Mouse (Mus musculus): ENCODE results near the gene Slc35b2. TPM values are rescaled to one million over a fixed set of nuclear protein-coding genes. Genes with fewer than 3 reads are reported as not detected.

The Slc35b2 gene
- polyA plus RNA-seq, 3 experiments from 2014 or later = 30.2 to 38.1 (median 32.6) TPM

DNA sequence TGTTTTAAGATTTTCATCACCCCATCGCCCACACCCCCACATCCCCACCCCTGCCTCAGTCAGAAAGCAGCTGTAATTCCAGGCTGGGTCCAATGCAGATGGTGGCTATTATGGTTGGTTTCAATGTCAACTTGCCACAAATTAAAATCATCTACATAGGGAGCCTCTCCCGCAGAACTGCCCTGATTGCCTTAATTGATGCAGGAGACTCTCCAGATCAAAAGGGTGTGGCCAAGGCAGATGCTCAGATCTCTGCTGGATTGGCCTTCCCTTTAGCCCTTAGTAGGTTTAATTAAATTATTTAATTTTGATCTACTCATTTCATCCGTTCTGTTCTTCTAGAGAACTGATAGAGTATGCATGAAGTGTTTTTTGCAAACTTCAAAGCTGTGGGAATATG lies 39.3 kb downstream of the Slc35b2 start:
- no peak for ATAC-seq

DNA sequence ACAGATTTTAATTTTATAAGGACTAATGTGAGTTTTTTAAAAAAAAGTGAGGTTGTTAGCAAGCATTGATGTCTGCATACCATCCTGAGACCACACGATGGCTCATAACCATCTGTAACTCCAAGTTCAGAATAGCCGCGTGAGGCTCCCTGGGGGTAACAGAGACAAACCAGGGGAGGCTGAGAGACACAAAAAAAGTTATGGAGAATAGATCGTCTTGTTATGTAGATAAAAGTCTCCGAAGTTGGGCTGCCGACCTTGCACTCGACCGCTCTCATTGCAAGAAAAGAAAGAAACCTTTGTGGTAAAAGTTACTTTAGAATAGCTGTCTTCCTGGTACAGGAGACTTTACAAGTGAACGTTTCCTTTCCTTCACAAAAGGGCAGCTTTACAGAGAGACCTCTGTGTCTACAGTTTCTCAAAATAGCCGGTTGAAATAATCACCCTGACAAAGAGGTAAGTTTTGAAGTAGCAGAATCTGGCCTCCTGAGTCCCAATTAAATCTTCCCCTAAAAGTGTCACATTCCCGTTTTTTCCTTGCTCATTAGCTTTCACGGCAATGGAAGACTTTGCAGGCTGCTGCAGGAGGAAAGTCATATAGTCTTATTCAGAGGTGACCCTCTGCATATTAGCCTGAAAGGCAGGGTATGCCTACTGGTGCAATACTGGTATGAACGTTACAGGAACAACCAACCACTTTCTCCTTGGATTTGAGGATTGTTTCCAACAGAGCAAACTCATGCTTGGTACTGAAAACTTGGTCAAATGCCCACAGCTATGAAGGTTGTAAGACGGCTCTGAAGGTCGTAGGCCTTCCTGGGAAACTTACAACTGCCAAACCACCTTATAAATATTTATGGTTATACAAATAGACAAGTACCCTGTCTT lies 43.6 kb downstream of the Slc35b2 start:
- no peak for ATAC-seq

DNA sequence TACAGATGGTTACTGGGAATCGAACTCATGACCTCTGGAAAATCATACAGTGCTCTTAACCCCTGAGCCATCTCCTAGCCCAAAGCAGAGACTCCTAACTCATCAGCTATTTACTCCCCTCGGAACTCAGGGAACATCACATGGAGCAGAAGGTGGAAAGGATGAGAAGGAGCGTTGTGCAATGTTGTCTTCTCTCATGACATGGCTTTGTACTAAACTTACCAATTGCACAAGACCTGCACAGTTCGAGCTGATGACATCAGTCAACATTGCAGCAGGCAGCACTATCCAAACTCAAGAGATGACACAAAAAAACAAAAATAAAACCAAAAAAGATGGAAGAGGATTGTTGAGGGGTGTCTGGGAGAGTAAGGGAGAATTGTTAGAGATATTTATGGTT lies 44.7 kb downstream of the Slc35b2 start:
- ATAC-seq = no peak

DNA sequence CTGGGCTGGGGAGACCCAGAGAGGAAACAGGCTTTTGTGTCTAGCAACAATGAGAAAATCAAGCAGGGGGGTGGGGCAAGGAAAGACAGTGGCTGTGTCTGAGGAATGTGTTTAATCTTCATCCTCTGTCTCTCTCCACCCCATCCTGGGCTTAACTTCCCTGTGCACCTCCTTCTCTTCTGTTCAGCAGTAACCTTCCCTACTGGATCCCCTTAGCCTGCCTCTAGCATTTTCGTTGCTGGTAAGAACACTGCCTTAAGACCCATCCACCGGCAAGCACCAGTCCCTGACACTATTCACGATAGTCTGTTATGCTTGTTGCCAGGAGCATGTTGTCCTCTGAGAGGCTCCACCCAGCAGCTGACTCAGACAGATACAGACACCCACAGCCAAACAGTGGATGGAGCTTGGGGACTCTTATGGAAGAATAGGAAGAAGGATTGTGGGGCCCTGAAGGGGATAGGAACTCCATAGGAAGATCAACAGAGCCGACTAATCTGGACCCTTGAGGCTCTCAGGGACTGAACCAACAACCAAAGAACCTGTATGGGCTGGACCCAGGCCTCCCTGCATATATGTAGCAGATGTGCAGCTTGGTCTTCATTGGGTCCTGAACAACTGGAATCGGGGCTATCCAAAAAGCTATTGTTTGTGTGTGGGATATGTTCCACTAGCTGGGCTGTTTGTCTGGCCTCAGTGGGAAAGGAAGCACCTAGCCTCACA lies 46.6 kb downstream of the Slc35b2 start:
- no peak for ATAC-seq

DNA sequence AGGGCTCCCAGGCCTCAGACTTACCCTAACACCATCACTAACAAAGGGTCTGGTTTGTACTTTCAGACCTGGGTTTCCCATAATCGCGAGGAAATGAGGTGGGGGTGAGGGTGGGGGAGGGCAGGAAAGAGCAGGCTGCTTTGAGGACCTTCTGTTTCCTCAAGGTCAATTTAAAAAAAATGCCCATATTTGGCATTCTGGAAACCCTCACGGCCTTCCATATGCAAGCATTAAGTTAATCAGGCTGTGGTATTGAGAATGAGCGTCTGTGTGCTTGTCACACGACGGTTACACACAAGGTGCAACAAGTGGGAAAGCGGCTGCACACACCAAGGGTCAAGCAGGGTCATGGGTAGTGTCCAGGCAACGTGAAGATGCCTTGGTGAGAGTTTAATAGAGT lies 48.3 kb downstream of the Slc35b2 start:
- ATAC-seq = no peak

DNA sequence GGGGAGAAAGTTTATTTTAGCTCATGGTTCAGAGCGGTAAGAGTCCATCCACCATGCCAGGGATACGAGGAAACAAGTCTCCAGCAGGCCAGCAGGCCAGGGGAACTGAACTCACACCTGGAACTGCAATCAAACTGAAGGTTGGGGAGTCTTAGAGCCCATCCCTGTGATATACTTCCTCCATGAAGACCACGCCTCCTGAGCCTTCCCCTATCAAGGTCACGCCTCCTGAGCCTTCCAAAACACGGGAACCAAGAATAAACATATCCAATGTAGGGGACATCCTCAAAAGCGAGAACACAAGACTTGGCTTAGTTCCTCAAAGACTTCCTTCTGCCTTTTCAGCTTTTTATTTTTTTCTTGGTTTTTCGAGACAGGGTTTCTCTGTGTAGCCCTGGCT lies 49.2 kb downstream of the Slc35b2 start:
- ATAC-seq = no peak

DNA sequence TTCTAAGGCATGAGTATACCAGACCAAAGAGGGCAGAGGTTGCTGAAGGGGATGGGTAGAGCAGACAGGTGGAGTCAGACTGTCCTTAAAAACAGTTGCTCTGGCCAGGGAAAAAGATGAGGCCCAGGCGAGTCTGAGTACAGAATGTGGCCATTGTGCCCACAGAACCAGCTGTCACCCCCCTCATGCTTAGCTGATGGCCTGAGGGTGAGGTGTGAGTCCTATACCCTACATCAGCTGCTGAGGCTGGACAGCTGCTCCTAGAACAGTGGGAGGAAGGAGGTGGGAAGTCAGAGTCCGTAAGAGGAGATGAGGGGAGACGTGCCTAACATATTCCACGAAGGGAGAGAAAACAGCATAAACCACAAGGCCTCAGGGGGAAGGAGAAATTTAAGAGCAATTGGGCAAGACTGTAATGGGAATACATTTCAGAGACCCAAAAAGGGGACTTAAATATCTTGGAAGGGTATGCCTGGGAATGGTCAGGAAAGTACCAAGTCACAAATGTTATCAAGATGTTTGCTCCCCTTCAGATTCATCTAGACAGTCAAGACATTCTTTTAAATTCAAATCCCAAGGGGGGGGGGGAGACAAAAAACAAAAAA lies 52.5 kb downstream of the Slc35b2 start:
- no peak for ATAC-seq

DNA sequence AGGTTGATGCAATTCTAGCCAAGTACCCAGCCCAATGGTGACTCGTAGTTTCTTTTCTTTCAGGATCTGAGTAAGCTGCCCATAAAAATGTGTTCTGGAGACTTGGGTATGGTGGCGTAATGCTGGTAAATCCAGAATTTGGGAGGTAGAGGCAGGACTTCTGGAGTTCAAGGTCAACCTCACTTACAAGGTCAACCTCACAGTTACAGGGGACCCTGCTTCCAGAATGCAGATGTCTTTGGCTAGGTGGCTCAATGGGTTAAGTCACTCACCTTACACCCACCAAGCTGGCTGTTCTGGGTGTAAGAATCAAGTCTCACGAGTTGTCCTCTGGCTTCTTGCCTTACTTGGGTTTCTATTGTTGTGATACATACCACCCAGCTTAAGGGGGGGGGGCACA lies 53.0 kb downstream of the Slc35b2 start:
- no peak for ATAC-seq

Other genes with a start within 250 kb of the Slc35b2 start
- 10 to 100 TPM; 64.4 to 73.0 (median 70.3) TPM for gene Cdc5l, start 130.1 kb upstream of the Slc35b2 start, polyA plus RNA-seq (2017; shearing (Covaris generic))
- 1 to 10 TPM; 1.3 to 2.0 (median 1.7) TPM for gene Spats1, start 88.5 kb upstream of the Slc35b2 start, polyA plus RNA-seq (2017; shearing (Covaris generic))
- 1 to 10 TPM; 2.2 to 2.7 (median 2.3) TPM for gene Aars2, start 57.0 kb upstream of the Slc35b2 start, polyA plus RNA-seq (2017; shearing (Covaris generic))
- gene Tcte1, start 40.4 kb upstream of the Slc35b2 start, polyA plus RNA-seq (2017; shearing (Covaris generic)) = not detected
- under 1 TPM; 0.12 to 0.63 (median 0.14) TPM for gene Tmem151b, start 14.2 kb upstream of the Slc35b2 start, polyA plus RNA-seq (2017; shearing (Covaris generic))
- 10 to 100 TPM; 35.1 to 44.1 (median 43.1) TPM for gene Nfkbie, start 8.2 kb upstream of the Slc35b2 start, polyA plus RNA-seq (2017; shearing (Covaris generic))
- gene Hsp90ab1, start 9.4 kb downstream of the Slc35b2 start, polyA plus RNA-seq (2017; shearing (Covaris generic)) = 1,000 to 10,000 TPM in 1 of 3 experiments, 100 to 1,000 TPM in 2; 939 to 1,028 (median 983) TPM
- gene Slc29a1, start 35.7 kb downstream of the Slc35b2 start, polyA plus RNA-seq (2017; shearing (Covaris generic)) = 100 to 1,000 TPM in 2 of 3 experiments, 10 to 100 TPM in 1; 72.2 to 131 (median 109) TPM
- not detected for gene Mymx, start 38.2 kb downstream of the Slc35b2 start, polyA plus RNA-seq (2017; shearing (Covaris generic))
- not detected for gene Capn11, start 95.5 kb downstream of the Slc35b2 start, polyA plus RNA-seq (2017; shearing (Covaris generic))
- gene Mrpl14, start 122.4 kb downstream of the Slc35b2 start, polyA plus RNA-seq (2017; shearing (Covaris generic)) = 10 to 100 TPM; 74.5 to 88.1 (median 87.7) TPM
- gene Tmem63b, start 123.0 kb downstream of the Slc35b2 start, polyA plus RNA-seq (2017; shearing (Covaris generic)) = 1 to 10 TPM; 2.0 to 2.7 (median 2.4) TPM
- gene 1600014C23Rik, start 170.0 kb downstream of the Slc35b2 start, polyA plus RNA-seq (2017; shearing (Covaris generic)) = not detected